23 mouse cellular contexts compared by ENCODE assay signal in genomic region chr7:105418106-105418505, GRCm38 (mm10). TPM values are rescaled to one million over a fixed set of nuclear protein-coding genes. Genes with fewer than 3 reads are reported as not detected.
"Had no signal": no experiment of that assay in that cellular context is flagged by ENCODE, and none has a peak within 500 bp of the region (broad histone marks: within the 10 kb centered on the region; RNA-seq: fewer than 3 reads in every experiment).

No protein-coding gene starts in this region.

- H3K27ac ChIP-seq: limb, embryonic 15.5 days; liver, embryonic 12.5 days; neural tube, embryonic 13.5 days had no signal

- H3K9ac ChIP-seq: limb, embryonic 15.5 days; liver, embryonic 12.5 days; lung, embryonic 14.5 days; neural tube, embryonic 13.5 days had no signal

- H3K4me2 ChIP-seq: limb, embryonic 15.5 days; liver, embryonic 12.5 days; lung, embryonic 14.5 days; midbrain, embryonic 11.5 days; neural tube, embryonic 13.5 days had no signal

- H3K9me3 ChIP-seq: limb, embryonic 15.5 days; liver, embryonic 12.5 days; neural tube, embryonic 13.5 days had no signal

- ATAC-seq: liver, embryonic 12.5 days had no signal

- H3K27me3 ChIP-seq: limb, embryonic 15.5 days; neural tube, embryonic 13.5 days had no signal

- H3K4me1 ChIP-seq: limb, embryonic 15.5 days; liver, embryonic 12.5 days; neural tube, embryonic 13.5 days had no signal

- DNase-seq: kidney, postnatal 10 days; layer of hippocampus, adult 9-11 months; layer of hippocampus, postnatal 36 days; lung, embryonic 14.5 days; lung, postnatal 10 days; lung, postnatal 4 days; retina, postnatal 1 day; right cerebral cortex, postnatal 4 days; spleen, adult 18-20 months; thymus, adult 18-20 months; thymus, postnatal 14 days had no signal

- H3K4me3 ChIP-seq: limb, embryonic 15.5 days; liver, embryonic 12.5 days; neural tube, embryonic 13.5 days had no signal

- H3K36me3 ChIP-seq: limb, embryonic 15.5 days; liver, embryonic 12.5 days; neural tube, embryonic 13.5 days had no signal

RNA-seq across cellular contexts. Expression of gene Cckbr, which starts 7.4 kb away (rescaled TPM):
- total RNA-seq: megakaryocyte, adult 5-6 weeks had no signal
- polyA plus RNA-seq: large intestine, adult 2 months; limb, embryonic 11.5 days; limb, embryonic 15.5 days; liver, embryonic 12.5 days; liver, embryonic 16.5 days had no signal

RNA-seq across cellular contexts. Expression of gene Cnga4, which starts 13.7 kb away (rescaled TPM):
- polyA plus RNA-seq: kidney, embryonic 14.5 days; limb, embryonic 11.5 days; liver, embryonic 12.5 days; liver, embryonic 16.5 days; midbrain, embryonic 11.5 days; stomach, embryonic 14.5 days had no signal

RNA-seq across cellular contexts. Expression of gene Gm5901, which starts 43.3 kb away (rescaled TPM):
- total RNA-seq: layer of hippocampus, postnatal 36 days; left cerebral cortex, adult 8-10 months; left cerebral cortex, postnatal 25 days had no signal
- polyA plus RNA-seq: kidney, embryonic 14.5 days; large intestine, adult 2 months; limb, embryonic 11.5 days; limb, embryonic 15.5 days; liver, embryonic 12.5 days; liver, embryonic 16.5 days; lung, embryonic 14.5 days; midbrain, embryonic 11.5 days; neural tube, embryonic 13.5 days; stomach, embryonic 14.5 days had no signal

RNA-seq across cellular contexts. Expression of gene Olfr692, which starts 50.1 kb away (rescaled TPM):
- total RNA-seq: layer of hippocampus, postnatal 36 days; left cerebral cortex, adult 8-10 months; left cerebral cortex, postnatal 25 days; megakaryocyte, adult 5-6 weeks had no signal
- polyA plus RNA-seq: kidney, embryonic 14.5 days; large intestine, adult 2 months; limb, embryonic 11.5 days; limb, embryonic 15.5 days; liver, embryonic 12.5 days; liver, embryonic 16.5 days; lung, embryonic 14.5 days; midbrain, embryonic 11.5 days; neural tube, embryonic 13.5 days; stomach, embryonic 14.5 days had no signal
